Mouse (Mus musculus) NIH3T3 (cell line): ENCODE data around the gene Htr7.

Experiments
- DNase-seq: peaks from one replicate; pipeline ENCODE4 v3.0.0-alpha.2; 2012; ENCODE audit warnings: low read depth

The Htr7 gene

GRCm38 (mm10) chr19:35957656-35958055 lies 99.7 kb downstream of the Htr7 start:
- DNase-seq, result no peak

DNA sequence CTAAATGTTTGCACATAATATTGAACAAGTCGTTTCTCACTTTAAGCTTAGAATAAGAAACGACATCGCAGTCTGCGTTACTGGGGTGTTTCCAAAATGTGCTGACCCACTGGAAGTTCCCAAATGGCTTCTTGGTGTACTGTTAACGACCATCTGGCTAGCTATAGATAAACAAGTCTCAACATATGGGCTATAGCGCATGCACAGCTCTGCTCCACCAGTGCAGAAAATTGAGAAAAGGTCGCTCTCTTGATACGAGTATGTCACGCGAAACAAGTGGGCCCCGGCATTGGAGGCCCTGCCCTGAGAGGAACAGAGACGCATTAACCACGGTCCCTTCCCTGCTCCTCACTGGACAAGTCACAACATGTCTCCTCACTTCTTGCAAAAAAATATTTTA lies 101.6 kb downstream of the Htr7 start:
- DNase-seq, result no peak

- DNase-seq, result no peak
Observed at GRCm38 (mm10) chr19:35949888-35950287, 107.4 kb downstream of the Htr7 start.

DNA sequence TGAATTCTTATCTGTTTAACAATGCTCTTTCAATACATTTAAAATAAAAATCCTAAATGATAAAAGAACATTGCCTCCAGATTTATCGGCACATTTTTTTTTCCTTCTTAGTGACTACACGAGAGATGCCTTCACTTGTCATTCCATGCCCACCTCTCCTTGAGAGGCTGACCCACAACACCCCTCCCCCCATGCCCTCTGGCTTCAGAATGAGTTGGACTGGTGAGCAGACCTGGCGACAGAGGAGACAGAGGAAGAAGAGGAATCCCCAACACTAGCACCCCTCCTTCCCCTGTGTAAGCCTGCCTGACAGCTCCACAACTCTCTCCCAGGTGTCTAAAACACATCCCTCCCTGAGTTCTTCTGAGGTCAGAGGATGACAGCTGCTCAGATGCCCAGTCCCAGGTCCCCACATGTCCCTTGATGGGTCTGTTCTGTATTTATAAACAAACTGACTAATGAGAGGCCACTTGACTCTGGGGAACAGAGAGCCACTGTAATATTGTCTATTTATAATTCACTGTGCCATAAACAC lies 132.3 kb downstream of the Htr7 start:
- DNase-seq, result no peak

- DNase-seq, result peak; percentile 66
Observed at GRCm38 (mm10) chr19:35924418-35924817, 132.9 kb downstream of the Htr7 start.
